Mouse (Mus musculus) lung, adult 2 months (tissue): ENCODE data around the gene Col4a2.

Source experiments
- CTCF ChIP-seq: fragments of 200-500 bp; IDR thresholded peaks from 2 replicates; pipeline ENCODE4 v1.5.1; 2011; ENCODE audit warnings: mild to moderate bottlenecking, low read length, control low read depth; ENCODE audit not compliant: insufficient read depth
- POLR2A ChIP-seq: fragments of 200-500 bp; IDR thresholded peaks from 2 replicates; pipeline ENCODE4 v1.6.1; 2011; ENCODE audit warnings: low read depth, mild to moderate bottlenecking, control low read depth, low read length, borderline replicate concordance; ENCODE audit errors: extremely low read depth

GRCm38 (mm10) chr8:11315179-11315943, 2.8 kb downstream of the Col4a2 start:
- TF ChIP-seq CTCF = no peak
- no peak for TF ChIP-seq POLR2A
